Mouse (Mus musculus) gastrocnemius, adult 2 months (tissue): ENCODE data around the gene 3425401B19Rik. TPM values are rescaled to one million over a fixed set of nuclear protein-coding genes. Genes with fewer than 3 reads are reported as not detected.

Experiments
- DNase-seq: peaks from one replicate; pipeline ENCODE4 v3.0.0; 2022
- H3K27ac ChIP-seq: fragments of 200-600 bp; 2 replicates; pipeline ENCODE4 v1.8.1; 2022; ENCODE audit warnings: mild to moderate bottlenecking
- H3K4me3 ChIP-seq: fragments of 200-600 bp; 2 replicates; pipeline ENCODE4 v1.8.1; 2022; ENCODE audit warnings: mild to moderate bottlenecking, moderate library complexity
- CTCF ChIP-seq: fragments of 200-600 bp; IDR thresholded peaks from 2 replicates; pipeline ENCODE4 v1.8.1; 2022; ENCODE audit warnings: antibody characterized with exemption, mild to moderate bottlenecking, moderate library complexity
- intact Hi-C: fragments of 180-260 bp; cut with DNase I; formaldehyde crosslinking; loops from one replicate; pipeline ENCODE4 v1.15.1; 2025
- total RNA-seq, 2 experiments: library from RNA; stranded (reverse); gene quantifications; 2 replicates each; pipeline ENCODE4 v1.2.3; 2021

3425401B19Rik gene
- total RNA-seq, 2 experiments from 2014 or later: 264 to 326 TPM

- DNase-seq: no peak
- Histone ChIP-seq H3K27ac (no peak overlapping the region), H3K4me3 (no peak overlapping the region)
- intact Hi-C loops: no loop called here
- TF ChIP-seq CTCF: no peak
Observed at GRCm38 (mm10) chr14:32634015-32634682, 50.9 kb downstream of the 3425401B19Rik start.

- intact Hi-C loops: no loop called here
- H3K4me3 ChIP-seq: no peak overlapping the region
- TF ChIP-seq CTCF: no peak
- no peak for DNase-seq
- H3K27ac ChIP-seq: no peak overlapping the region
Observed at GRCm38 (mm10) chr14:32632908-32633600, 52.0 kb downstream of the 3425401B19Rik start.

GRCm38 (mm10) chr14:32628584-32628983 is 56.5 kb downstream of the 3425401B19Rik start:
- peak overlapping the region; percentile 30; the same call in 1 of the 2 replicates for H3K4me3 ChIP-seq
- DNase-seq: peak; percentile 28
- no peak overlapping the region for H3K27ac ChIP-seq
- intact Hi-C loops: no loop called here
- TF ChIP-seq CTCF: peak; percentile 57

- DNase-seq: no peak
- Histone ChIP-seq H3K27ac (no peak overlapping the region), H3K4me3 (no peak overlapping the region)
- intact Hi-C loops: no loop called here
- no peak for TF ChIP-seq CTCF
Observed at GRCm38 (mm10) chr14:32627271-32627670, 57.8 kb downstream of the 3425401B19Rik start.

- Histone ChIP-seq H3K27ac (no peak overlapping the region), H3K4me3 (no peak overlapping the region)
- intact Hi-C loops: no loop called here
- TF ChIP-seq CTCF: no peak
- DNase-seq: no peak
Observed at GRCm38 (mm10) chr14:32624811-32625210, 60.3 kb downstream of the 3425401B19Rik start.

GRCm38 (mm10) chr14:32624245-32624644 is 60.8 kb downstream of the 3425401B19Rik start:
- H3K27ac ChIP-seq: no peak overlapping the region
- intact Hi-C loops: no loop called here
- no peak for DNase-seq
- no peak overlapping the region for H3K4me3 ChIP-seq
- no peak for TF ChIP-seq CTCF

- TF ChIP-seq CTCF: no peak
- no peak for DNase-seq
- intact Hi-C loops: no loop called here
- H3K4me3 ChIP-seq: no peak overlapping the region
- H3K27ac ChIP-seq: no peak overlapping the region
Observed at GRCm38 (mm10) chr14:32617253-32617652, 67.8 kb downstream of the 3425401B19Rik start.

- DNase-seq: peak; percentile 66
- peak; percentile 85 for TF ChIP-seq CTCF
- Histone ChIP-seq H3K4me3 (no peak overlapping the region), H3K27ac (no peak overlapping the region)
- intact Hi-C loops: loop anchor here (1.0 to 5.0 kb wide), 2 partner anchors 106 to 193 kb away; no protein-coding TSS in a partner anchor
Observed at GRCm38 (mm10) chr14:32609392-32609791, 75.7 kb downstream of the 3425401B19Rik start.

Other genes starting within 250 kb of the 3425401B19Rik start
- not detected for gene Slc18a3, start 220.4 kb downstream of the 3425401B19Rik start, total RNA-seq
- gene Chat, start 219.3 kb downstream of the 3425401B19Rik start, total RNA-seq: not detected
- 1 to 10 TPM; 4.4 to 4.5 TPM for gene Ercc6, start 171.8 kb downstream of the 3425401B19Rik start, total RNA-seq
- not detected for gene Prrxl1, start 85.9 kb downstream of the 3425401B19Rik start, total RNA-seq
- under 1 TPM in 1 of 2 experiments, not detected in 1; 0.25 TPM for gene Tmem273, start 100.7 kb upstream of the 3425401B19Rik start, total RNA-seq
- gene Fam170b, start 148.7 kb upstream of the 3425401B19Rik start, total RNA-seq: not detected
- 1 to 10 TPM; 1.7 to 3.3 TPM for gene Vstm4, start 171.5 kb upstream of the 3425401B19Rik start, total RNA-seq